Mouse (Mus musculus) ES-Bruce4 (cell line): Measurements from ENCODE around the gene Erp29. TPM values are rescaled to one million over a fixed set of nuclear protein-coding genes. Genes with fewer than 3 reads are reported as not detected.
A peak's percentile ranks its signal among the peaks of the same experiment; 100 is the strongest.

ENCODE experiments used
- H3K27ac ChIP-seq: 2 replicates; pipeline ENCODE4 v1.5.1; 2012; ENCODE audit warnings: low read length, inconsistent platforms; ENCODE audit not compliant: insufficient read depth
- H3K27me3 ChIP-seq: 2 replicates; pipeline ENCODE4 v1.6.1; 2012; ENCODE audit warnings: mild to moderate bottlenecking, low read length, inconsistent platforms; ENCODE audit not compliant: control insufficient read depth, poor library complexity, insufficient read depth, severe bottlenecking
- H3K36me3 ChIP-seq: 2 replicates; pipeline ENCODE4 v1.6.1; 2012; ENCODE audit warnings: inconsistent platforms, mild to moderate bottlenecking, low read length, moderate library complexity; ENCODE audit not compliant: control insufficient read depth, poor library complexity, insufficient read depth, severe bottlenecking
- H3K4me1 ChIP-seq: one replicate; pipeline ENCODE4 v1.8.1; 2011; ENCODE audit warnings: low read length; ENCODE audit not compliant: control insufficient read depth, insufficient read depth
- H3K4me3 ChIP-seq: 2 replicates; pipeline ENCODE4 v1.5.1; 2011; ENCODE audit warnings: low read depth, mild to moderate bottlenecking, low read length
- H3K9ac ChIP-seq: 2 replicates; pipeline ENCODE4 v1.6.1; 2012; ENCODE audit warnings: low read depth, mild to moderate bottlenecking, inconsistent platforms; ENCODE audit not compliant: poor library complexity, severe bottlenecking
- H3K9me3 ChIP-seq: replicated peaks from 2 replicates; pipeline ENCODE4 v1.6.1; 2012; ENCODE audit warnings: mild to moderate bottlenecking, low read length, inconsistent platforms; ENCODE audit not compliant: control insufficient read depth, poor library complexity, insufficient read depth, severe bottlenecking
- CTCF ChIP-seq: IDR thresholded peaks from one replicate; pipeline ENCODE4 v1.8.1; 2011; ENCODE audit warnings: low read depth, low read length
- EP300 ChIP-seq: IDR thresholded peaks from 2 replicates; pipeline ENCODE4 v1.6.1; 2011; ENCODE audit warnings: low read depth, low read length; ENCODE audit not compliant: insufficient read depth
- POLR2A ChIP-seq: IDR thresholded peaks from one replicate; pipeline ENCODE4 v1.8.1; 2011; ENCODE audit warnings: low read length; ENCODE audit not compliant: insufficient read depth
- polyA plus RNA-seq: library from polyadenylated mRNA; stranded (reverse); fragments of >200 nt; gene quantifications from 2 replicates; pipeline ENCODE4 v1.2.4, GENCODE M21; 2011; ENCODE audit warnings: low read depth; ENCODE audit not compliant: missing spikeins, insufficient read depth, insufficient read length

Erp29 gene
- polyA plus RNA-seq, 1 experiment, result 79.2 TPM

GRCm38 (mm10) chr5:121420721-121421120 is 31.6 kb downstream of the Erp29 start:
- H3K27ac ChIP-seq, result no peak overlapping the region
- peaks cover 91% of the 10 kb centered on the region for H3K36me3 ChIP-seq
- H3K9ac ChIP-seq, result no peak overlapping the region
- no peaks in the 10 kb centered on the region for H3K27me3 ChIP-seq
- H3K4me3 ChIP-seq, result no peak overlapping the region
- TF ChIP-seq EP300 (no peak), POLR2A (no peak), CTCF (no peak)
- no peaks in the 10 kb centered on the region for H3K4me1 ChIP-seq
- H3K9me3 ChIP-seq, result no peaks in the 10 kb centered on the region

DNA sequence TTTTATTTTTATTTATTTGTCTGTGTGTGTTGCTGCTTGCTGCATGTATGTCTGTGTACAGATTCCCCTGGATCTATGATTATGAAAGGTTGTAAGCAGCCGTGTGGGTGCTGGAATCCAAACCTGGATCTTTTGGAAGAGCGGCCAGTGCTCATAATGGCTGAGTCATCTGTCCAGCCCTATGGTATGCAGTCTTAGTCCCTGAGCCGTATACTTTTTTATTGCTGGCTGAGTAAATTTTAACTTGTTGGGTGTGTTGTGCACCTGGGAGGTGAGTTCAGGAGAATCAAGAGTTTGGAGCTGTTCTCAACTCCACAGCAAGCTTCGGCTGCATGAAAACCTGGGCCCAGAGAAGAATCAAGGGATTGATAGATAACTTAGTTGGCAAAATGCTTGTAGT is 41.3 kb downstream of the Erp29 start:
- no peak for TF ChIP-seq CTCF
- no peak for TF ChIP-seq POLR2A
- no peak for TF ChIP-seq EP300
- no peaks in the 10 kb centered on the region for H3K9me3 ChIP-seq
- peaks cover 78% of the 10 kb centered on the region for H3K36me3 ChIP-seq
- no peak overlapping the region for H3K9ac ChIP-seq
- H3K27ac ChIP-seq, result no peak overlapping the region
- no peaks in the 10 kb centered on the region for H3K27me3 ChIP-seq
- H3K4me3 ChIP-seq, result no peak overlapping the region
- no peaks in the 10 kb centered on the region for H3K4me1 ChIP-seq

- Histone ChIP-seq H3K9me3 (no peaks in the 10 kb centered on the region), H3K9ac (no peak overlapping the region), H3K4me3 (no peak overlapping the region), H3K27me3 (no peaks in the 10 kb centered on the region), H3K4me1 (no peaks in the 10 kb centered on the region), H3K27ac (no peak overlapping the region), H3K36me3 (peaks cover 59% of the 10 kb centered on the region)
- no peak for TF ChIP-seq POLR2A
- TF ChIP-seq CTCF, result no peak
- no peak for TF ChIP-seq EP300
Observed at GRCm38 (mm10) chr5:121407856-121408255, 44.5 kb downstream of the Erp29 start.

- Histone ChIP-seq H3K27ac (no peak overlapping the region), H3K27me3 (no peaks in the 10 kb centered on the region), H3K4me3 (no peak overlapping the region), H3K9ac (no peak overlapping the region), H3K4me1 (no peaks in the 10 kb centered on the region), H3K36me3 (peaks cover 13% of the 10 kb centered on the region), H3K9me3 (no peaks in the 10 kb centered on the region)
- TF ChIP-seq EP300 (no peak), CTCF (no peak), POLR2A (no peak)
Observed at GRCm38 (mm10) chr5:121400849-121401248, 51.5 kb downstream of the Erp29 start.

- TF ChIP-seq CTCF, result no peak
- no peak for TF ChIP-seq EP300
- TF ChIP-seq POLR2A, result no peak
- peak overlapping the region; percentile 58 for H3K27ac ChIP-seq
- no peaks in the 10 kb centered on the region for H3K27me3 ChIP-seq
- H3K4me1 ChIP-seq, result no peaks in the 10 kb centered on the region
- H3K9ac ChIP-seq, result peak overlapping the region; percentile 94
- H3K4me3 ChIP-seq, result peak overlapping the region; percentile 77
- peaks cover 13% of the 10 kb centered on the region for H3K36me3 ChIP-seq
- no peaks in the 10 kb centered on the region for H3K9me3 ChIP-seq
Observed at GRCm38 (mm10) chr5:121400064-121400463, 52.2 kb downstream of the Erp29 start.

GRCm38 (mm10) chr5:121399540-121399939 is 52.8 kb downstream of the Erp29 start:
- TF ChIP-seq EP300, result no peak
- no peak for TF ChIP-seq POLR2A
- no peak for TF ChIP-seq CTCF
- Histone ChIP-seq H3K9me3 (no peaks in the 10 kb centered on the region), H3K27ac (peak overlapping the region; percentile 58), H3K4me1 (no peaks in the 10 kb centered on the region), H3K9ac (peak overlapping the region; percentile 94), H3K27me3 (no peaks in the 10 kb centered on the region), H3K36me3 (peaks cover 13% of the 10 kb centered on the region), H3K4me3 (peak overlapping the region; percentile 77)
